Mouse (Mus musculus) small intestine, adult 2 months (tissue): ENCODE measurements around the gene Acp4. TPM values are rescaled to one million over a fixed set of nuclear protein-coding genes. Genes with fewer than 3 reads are reported as not detected.

Experiments used
- H3K27ac ChIP-seq: fragments of 200-500 bp; 2 replicates; pipeline ENCODE4 v1.5.1; 2012; ENCODE audit warnings: low read depth, low read length, control low read depth, inconsistent platforms; ENCODE audit not compliant: insufficient read depth
- H3K27me3 ChIP-seq: fragments of 200-500 bp; 2 replicates; pipeline ENCODE4 v1.6.1; 2012; ENCODE audit warnings: mild to moderate bottlenecking, moderate library complexity, low read length, inconsistent platforms; ENCODE audit not compliant: control insufficient read depth, insufficient read depth
- H3K36me3 ChIP-seq: fragments of 200-500 bp; 2 replicates; pipeline ENCODE4 v1.6.1; 2012; ENCODE audit warnings: mild to moderate bottlenecking, low read length, control low read depth, inconsistent platforms; ENCODE audit not compliant: control insufficient read depth, insufficient read depth
- H3K4me1 ChIP-seq: fragments of 200-500 bp; 2 replicates; pipeline ENCODE4 v1.6.1; 2012; ENCODE audit warnings: low read length, inconsistent platforms, mixed read lengths; ENCODE audit not compliant: control insufficient read depth, insufficient read depth, insufficient read length
- H3K4me3 ChIP-seq: fragments of 200-500 bp; 2 replicates; pipeline ENCODE4 v1.5.1; 2012; ENCODE audit warnings: low read depth, mild to moderate bottlenecking, control low read depth, inconsistent platforms, low read length, moderate library complexity
- CTCF ChIP-seq: fragments of 200-500 bp; IDR thresholded peaks from 2 replicates; pipeline ENCODE4 v1.5.1; 2012; ENCODE audit warnings: low read depth, mild to moderate bottlenecking, control low read depth, inconsistent platforms, low read length, moderate library complexity, mixed read lengths; ENCODE audit not compliant: insufficient replicate concordance, insufficient read length; ENCODE audit errors: extremely low read depth
- POLR2A ChIP-seq: fragments of 200-500 bp; IDR thresholded peaks from 2 replicates; pipeline ENCODE4 v1.6.1; 2012; ENCODE audit warnings: low read depth, mild to moderate bottlenecking, control low read depth, inconsistent platforms, low read length, moderate library complexity
- WGBS: fragments of 180-500 bp; shearing (Covaris S2); methylation state at CpG from one replicate; pipeline ENCODE4 v1.1.7; 2018; 5-methylcytosine and 5-hydroxymethylcytosine counted together
- polyA plus RNA-seq: library from polyadenylated mRNA; depleted of rRNA; stranded (reverse); fragments of >200 nt; gene quantifications from 2 replicates; pipeline ENCODE4 v1.2.3, GENCODE M21; 2012

The Acp4 gene
- polyA plus RNA-seq, 1 experiment, result not detected

DNA sequence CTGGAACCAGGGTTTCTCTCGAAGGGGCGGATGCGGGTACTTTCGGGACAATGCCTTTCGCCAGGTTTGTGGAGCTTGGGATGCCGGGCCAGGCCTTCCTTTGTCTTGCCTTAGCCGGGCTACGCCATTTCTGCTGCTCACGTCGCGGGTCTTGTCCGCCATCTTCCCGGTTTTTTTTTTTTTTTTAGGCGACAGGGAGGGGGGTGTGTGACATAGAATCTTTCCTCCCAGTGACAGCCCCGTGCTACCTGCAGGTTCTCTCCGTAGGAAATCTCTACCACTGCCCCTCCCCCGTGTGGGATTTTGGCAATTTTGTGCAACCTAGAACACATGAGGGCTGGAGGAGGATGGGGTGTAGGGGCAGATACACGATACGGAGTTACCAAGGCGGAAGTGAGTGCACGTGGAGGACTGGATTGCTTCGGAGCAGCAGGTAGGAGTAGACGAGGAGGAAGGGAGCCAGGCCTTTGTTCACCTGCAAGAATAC is 10.2 kb downstream of the Acp4 start:
- under 1% methylated on average over 23 of the region's 23 CpGs for WGBS
- TF ChIP-seq POLR2A, result no peak
- no peak for TF ChIP-seq CTCF
- Histone ChIP-seq H3K4me1 (peaks cover 5% of the 10 kb centered on the region), H3K27me3 (no peaks in the 10 kb centered on the region), H3K36me3 (peaks cover 21% of the 10 kb centered on the region), H3K27ac (peak overlapping the region; percentile 24; the same call in 1 of the 2 replicates), H3K4me3 (peak overlapping the region; percentile 75)

DNA sequence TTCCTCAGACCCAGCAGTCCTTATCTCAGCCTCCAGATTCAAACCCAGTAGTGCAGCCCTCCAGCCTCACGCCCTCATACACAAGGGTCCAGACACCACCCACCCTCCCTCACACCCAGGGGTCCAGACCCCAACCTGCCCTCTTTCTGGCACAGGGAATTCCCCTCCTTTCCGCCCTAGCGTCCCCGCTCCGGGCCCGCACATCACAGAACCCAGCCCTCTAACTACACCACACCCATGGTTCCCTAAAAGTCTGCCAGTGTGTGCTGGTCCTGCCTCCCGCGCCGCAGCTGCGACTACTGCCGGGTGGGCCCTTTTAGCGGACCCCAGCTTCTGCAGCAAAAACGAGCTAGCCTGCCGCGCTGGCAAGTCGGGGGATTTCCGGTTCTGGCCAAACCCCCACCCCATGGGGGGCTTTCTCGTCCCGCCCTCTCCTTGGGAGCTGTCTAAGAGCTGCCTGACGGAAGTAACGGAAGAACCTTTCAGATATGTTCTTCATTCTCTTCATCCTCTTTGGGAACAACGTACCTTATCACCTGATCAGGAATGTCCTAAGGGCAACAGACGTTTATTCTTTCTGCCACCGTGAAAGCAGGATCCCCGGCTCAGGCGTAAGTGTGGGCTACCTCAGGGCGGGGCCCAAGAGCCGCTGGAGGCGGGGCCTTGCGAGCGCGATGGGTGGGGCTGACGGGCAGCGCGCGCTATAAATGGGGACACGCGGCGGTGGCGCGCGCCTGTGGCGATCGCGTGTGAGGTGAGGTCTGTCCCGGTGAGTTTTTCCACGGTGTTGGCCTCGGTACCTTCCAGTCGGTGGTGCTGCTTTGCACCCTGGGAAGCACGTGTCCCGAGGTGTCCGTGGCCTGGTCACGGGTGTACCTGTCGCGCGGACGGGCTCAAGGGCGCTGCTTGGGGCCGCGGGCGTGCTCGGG is 10.9 kb downstream of the Acp4 start, which contains the start of the genes 1700028J19Rik and 2410002F23Rik:
Gene 1700028J19Rik, minus strand, starts transcription at position 641 of the 929 bp plus-strand sequence.
Gene 2410002F23Rik, plus strand, starts transcription at position 668 of the 929 bp plus-strand sequence.
- Histone ChIP-seq H3K4me1 (peaks cover 5% of the 10 kb centered on the region), H3K27ac (peak within 1 kb of the TSS; percentile 57), H3K36me3 (peaks cover 20% of the 10 kb centered on the region), H3K4me3 (peak within 1 kb of the TSS; percentile 75), H3K27me3 (no peaks in the 10 kb centered on the region)
- under 1% methylated on average over 62 of the region's 62 CpGs for WGBS
- TF ChIP-seq CTCF, result no peak
- peak; percentile 91 for TF ChIP-seq POLR2A

DNA sequence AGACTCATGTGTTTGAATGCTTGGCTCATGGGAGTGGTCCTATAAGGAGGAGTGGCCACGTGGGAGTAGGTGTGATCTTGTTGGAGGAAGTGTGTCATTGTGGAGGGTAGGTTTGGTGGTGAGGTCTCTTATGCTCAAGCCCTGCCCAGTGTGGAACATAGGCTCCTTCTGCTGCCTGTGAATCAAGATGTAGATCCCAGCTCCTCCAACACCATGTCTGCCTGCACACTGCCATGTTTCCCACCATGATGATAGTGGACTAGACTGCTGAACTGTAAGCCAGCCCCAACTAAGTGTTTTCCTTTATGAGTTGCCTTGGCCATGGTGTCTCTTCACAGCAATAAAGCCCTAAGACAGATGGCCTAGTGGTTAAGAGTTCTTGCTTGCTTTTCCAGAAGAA is 13.1 kb downstream of the Acp4 start:
- WGBS, result 52% methylated on average over 1 of the region's 1 CpGs
- Histone ChIP-seq H3K27me3 (no peaks in the 10 kb centered on the region), H3K36me3 (peaks cover 3% of the 10 kb centered on the region; the same call in 1 of the 2 replicates), H3K27ac (no peak overlapping the region), H3K4me1 (peaks cover 11% of the 10 kb centered on the region; the same call in 1 of the 2 replicates), H3K4me3 (no peak overlapping the region)
- TF ChIP-seq POLR2A, result no peak
- no peak for TF ChIP-seq CTCF

GRCm38 (mm10) chr7:44241163-44241562 is 16.0 kb downstream of the Acp4 start:
- H3K36me3 ChIP-seq, result no peaks in the 10 kb centered on the region
- peak overlapping the region; percentile 64; the same call in 1 of the 2 replicates for H3K27ac ChIP-seq
- H3K4me1 ChIP-seq, result peaks cover 11% of the 10 kb centered on the region; the same call in 1 of the 2 replicates
- WGBS, result 66% methylated on average over 2 of the region's 2 CpGs
- no peak overlapping the region for H3K4me3 ChIP-seq
- no peak for TF ChIP-seq CTCF
- TF ChIP-seq POLR2A, result no peak
- H3K27me3 ChIP-seq, result no peaks in the 10 kb centered on the region

GRCm38 (mm10) chr7:44240712-44241111 is 16.5 kb downstream of the Acp4 start:
- peak overlapping the region; percentile 64 for H3K27ac ChIP-seq
- no peak for TF ChIP-seq CTCF
- TF ChIP-seq POLR2A, result no peak
- H3K36me3 ChIP-seq, result no peaks in the 10 kb centered on the region
- H3K4me1 ChIP-seq, result peaks cover 11% of the 10 kb centered on the region; the same call in 1 of the 2 replicates
- WGBS, result 16% methylated on average over 1 of the region's 1 CpGs
- no peak overlapping the region for H3K4me3 ChIP-seq
- H3K27me3 ChIP-seq, result no peaks in the 10 kb centered on the region

DNA sequence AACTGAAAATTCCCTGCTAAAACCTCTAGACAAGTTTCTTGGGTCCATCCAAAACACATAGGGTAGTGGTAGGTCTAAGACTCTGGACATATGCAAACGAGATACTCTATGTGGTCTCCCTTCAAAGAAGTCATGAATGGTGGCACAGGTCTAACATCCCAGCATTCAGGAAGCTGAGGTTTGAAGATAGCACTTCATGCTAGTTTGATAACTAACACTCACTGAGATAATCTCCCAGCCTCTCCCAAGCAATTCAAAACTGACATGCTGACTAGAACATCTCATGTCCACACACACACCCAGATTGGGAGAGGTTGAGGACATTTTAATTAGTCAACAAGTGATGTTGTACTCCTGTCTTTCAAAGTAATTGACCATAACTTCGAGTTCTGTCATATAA is 17.3 kb downstream of the Acp4 start:
- TF ChIP-seq CTCF, result no peak
- TF ChIP-seq POLR2A, result no peak
- Histone ChIP-seq H3K4me3 (no peak overlapping the region), H3K4me1 (peaks cover 6% of the 10 kb centered on the region; the same call in 1 of the 2 replicates), H3K27ac (no peak overlapping the region), H3K27me3 (no peaks in the 10 kb centered on the region), H3K36me3 (no peaks in the 10 kb centered on the region)
- WGBS, result 60% methylated on average over 2 of the region's 2 CpGs

DNA sequence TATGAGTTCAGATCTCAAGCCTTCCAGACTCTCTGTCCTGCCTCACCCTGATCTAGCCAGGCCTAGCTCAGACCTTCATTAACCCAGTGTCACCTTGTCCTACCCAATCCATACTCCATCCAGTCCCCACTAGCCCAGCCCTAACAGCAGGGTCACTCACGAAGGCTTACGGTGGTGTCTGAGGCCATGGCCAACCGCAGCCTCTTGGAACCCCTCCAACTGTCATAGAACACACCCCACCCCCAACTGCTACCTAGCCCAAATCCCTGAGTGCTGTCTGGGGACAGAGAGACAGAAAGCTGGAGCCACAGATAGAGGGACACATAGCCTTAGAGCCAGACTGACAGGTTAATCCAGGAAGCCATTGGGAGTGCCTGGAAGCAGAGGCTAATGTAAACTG is 21.3 kb downstream of the Acp4 start, which contains the start of gene Gm36864:
Gene Gm36864, plus strand, starts transcription at position 269 of the 400 bp plus-strand sequence.
- no peak within 1 kb of the TSS for H3K27ac ChIP-seq
- TF ChIP-seq POLR2A (no peak), CTCF (no peak)
- H3K27me3 ChIP-seq, result no peaks in the 10 kb centered on the region
- peaks cover 3% of the 10 kb centered on the region; the same call in 1 of the 2 replicates for H3K4me1 ChIP-seq
- H3K36me3 ChIP-seq, result no peaks in the 10 kb centered on the region
- H3K4me3 ChIP-seq, result no peak within 1 kb of the TSS
- WGBS, result 62% methylated on average over 3 of the region's 3 CpGs
